Mouse (Mus musculus): ENCODE data around the gene Amh.

DNA sequence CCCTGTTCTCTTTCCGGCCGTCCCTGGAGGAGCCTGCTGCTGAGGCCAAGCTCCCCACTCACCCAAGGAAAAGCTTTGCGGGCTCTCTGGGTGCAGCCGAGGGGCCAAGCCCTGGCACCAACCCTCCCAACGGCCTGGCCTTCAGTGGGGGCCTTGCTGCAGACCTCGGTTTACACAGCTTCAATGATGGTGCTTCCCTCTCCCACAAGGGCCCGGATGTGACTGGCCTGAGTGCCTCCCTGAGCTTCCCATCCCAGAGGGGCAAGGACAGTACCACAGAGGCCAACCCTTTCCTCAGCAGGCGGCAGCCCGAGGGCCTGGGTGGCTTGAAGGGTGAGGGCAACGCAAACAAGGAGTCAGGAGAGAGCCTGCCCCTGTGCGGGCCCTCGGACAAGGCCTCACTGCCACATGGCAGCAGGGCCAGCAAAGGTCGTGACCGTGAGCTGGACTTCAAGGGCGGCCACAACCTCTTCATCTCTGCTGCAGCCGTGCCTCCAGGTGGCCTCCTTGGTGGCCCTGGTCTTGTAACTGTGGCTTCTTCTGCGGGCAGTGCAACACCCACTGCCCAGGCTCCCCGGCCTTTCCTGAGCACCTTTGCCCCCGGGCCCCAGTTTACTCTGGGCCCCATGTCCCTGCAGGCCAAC, 14.2 kb upstream of the Amh start:
- no peak for TF ChIP-seq CTCF (IDR thresholded peaks at IDR 0.05; ENCODE audit: low read depth)
- TF ChIP-seq EP300 (IDR thresholded peaks at IDR 0.05; ENCODE audit: low read depth), result no peak

Data from heart, postnatal 0 days (tissue).